Mouse (Mus musculus) urinary bladder, postnatal 14 days (tissue): ENCODE data around the gene Lrrk2.

ENCODE experiments used
- DNase-seq: peaks from one replicate; pipeline ENCODE4 v3.0.0; 2021; ENCODE audit warnings: low spot score

Gene Lrrk2

GRCm38 (mm10) chr15:91672645-91673568, at the start of gene Lrrk2:
Gene Lrrk2 (plus strand): TSS chr15:91673175.
- DNase-seq, result peak; percentile 87

GRCm38 (mm10) chr15:91624475-91624874, 48.5 kb upstream of the Lrrk2 start:
- no peak for DNase-seq

DNA sequence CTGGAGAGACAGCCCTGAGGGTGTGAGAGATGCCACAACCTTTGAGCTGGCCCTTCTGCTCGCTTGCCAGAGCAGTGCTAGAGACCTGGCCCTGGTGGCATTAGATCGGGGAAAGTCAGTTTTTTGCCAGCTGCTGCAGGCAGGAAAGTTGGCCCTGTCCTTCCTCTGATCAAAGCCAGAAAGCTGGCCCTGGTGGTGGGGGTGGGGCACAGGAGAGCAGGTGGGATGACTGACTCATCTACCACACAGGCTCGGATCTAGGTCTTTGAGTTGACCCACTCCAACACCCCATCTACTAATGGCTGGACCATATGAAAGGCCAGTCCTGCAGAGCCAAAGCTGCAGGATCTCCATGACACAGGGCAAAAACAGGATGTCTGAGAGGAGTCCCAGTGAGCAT, 43.8 kb upstream of the Lrrk2 start:
- DNase-seq, result no peak

DNA sequence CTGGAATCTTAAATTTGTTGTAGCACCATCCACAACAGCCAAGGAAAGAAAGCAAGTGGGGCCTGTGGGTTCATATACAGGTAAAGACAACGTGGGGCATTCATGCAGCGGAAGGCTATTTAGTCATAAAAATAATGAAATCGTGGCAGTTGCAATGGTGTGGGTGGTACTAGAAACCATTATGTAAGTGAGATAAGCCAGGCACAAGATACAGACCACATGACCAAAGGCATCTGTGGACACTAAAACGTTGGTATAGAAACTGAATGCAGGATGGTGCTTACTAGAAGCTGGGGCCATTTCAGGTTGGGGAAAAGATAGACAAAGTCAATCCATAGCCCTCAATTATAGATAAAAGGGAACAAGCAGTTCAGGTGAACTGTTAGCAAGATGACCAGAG, 40.5 kb upstream of the Lrrk2 start:
- DNase-seq, result no peak

DNA sequence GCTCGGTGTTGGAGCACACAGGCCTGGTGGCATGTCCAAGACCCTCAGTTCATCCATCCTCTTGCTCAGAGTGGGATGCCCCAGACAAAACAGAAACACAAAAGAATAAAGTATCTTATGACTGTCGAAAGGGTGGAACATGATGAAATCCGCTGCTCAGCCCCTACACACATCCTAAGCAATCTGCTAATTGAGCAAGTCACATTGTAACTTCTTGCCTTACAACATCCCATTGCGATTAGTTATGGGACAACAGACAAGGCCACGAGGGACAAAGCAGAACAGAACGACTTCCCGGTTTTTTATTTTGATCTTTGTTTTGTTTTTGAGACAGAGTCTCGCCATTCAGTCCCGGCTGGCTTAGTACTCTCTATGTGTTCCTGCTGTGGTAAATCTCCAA, 39.9 kb upstream of the Lrrk2 start:
- DNase-seq, result no peak

DNA sequence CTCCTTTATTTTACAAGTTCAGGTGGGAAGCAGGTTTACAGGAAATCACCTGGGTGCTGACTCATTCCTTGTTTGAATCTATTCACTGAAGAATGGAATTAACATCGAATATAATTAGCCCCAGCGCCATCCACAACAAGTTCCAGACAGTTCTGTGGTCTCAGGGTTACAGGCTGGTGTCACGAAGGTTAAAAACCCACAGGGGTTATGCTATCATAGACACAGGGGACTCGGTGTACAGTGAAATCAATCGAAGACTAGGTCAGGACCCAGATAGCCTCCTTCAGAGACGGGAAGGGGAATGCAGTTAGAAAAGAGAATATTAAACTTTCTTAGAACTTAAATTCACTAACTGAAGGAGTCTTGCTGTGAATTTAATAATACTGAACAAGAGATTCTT, 39.2 kb upstream of the Lrrk2 start:
- no peak for DNase-seq

DNA sequence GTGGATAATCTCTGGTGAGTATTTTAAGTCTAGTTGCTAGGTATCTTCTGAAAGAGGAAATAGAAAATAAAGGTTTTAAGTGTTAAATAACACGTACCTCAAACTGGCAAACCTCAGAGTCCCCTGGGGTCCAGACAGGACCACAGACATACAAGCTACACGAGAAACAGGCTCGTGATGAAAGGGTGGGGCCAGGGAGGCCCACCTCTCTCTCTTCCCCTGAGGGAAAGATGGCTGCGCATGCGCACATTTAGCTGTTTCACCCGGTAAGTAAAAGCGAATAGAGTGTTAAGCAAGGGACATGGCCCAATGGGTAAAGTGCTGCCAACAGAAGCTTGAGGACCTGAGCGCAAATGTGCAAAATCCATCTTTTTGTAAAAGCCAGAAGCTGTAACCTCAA, 38.7 kb upstream of the Lrrk2 start:
- no peak for DNase-seq

- DNase-seq, result no peak
These were observed 31.3 kb upstream of the Lrrk2 start for GRCm38 (mm10) chr15:91641631-91642030.

DNA sequence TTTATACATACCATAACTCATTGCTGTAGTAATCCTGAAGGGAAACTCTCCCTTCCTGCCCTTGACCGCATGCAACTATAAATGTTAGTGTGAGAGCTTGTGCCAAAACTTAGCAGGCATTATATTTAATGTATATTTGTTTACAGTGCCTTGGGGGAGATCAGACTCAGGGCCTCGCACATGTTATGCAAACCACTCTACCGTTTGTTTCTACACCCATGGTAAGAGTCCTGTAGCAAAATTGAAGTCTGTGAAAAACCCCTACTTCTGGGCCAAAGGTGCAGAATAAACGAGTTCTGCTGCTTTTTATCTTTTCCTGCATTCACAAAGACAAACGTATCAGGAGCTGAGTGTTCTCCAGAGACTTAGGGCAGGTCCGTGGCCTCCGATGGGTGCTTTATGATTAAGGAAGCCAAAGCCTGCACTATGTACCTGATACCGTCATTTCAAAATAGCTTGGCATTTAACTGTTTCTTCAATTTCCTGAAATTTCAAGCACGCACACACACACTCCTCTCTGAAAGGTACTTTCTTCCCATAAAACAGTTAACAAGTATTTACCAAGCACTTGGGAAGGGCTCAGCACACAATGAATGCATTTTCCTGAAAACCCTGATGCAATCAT, 30.2 kb upstream of the Lrrk2 start:
- DNase-seq, result peak; percentile 9

DNA sequence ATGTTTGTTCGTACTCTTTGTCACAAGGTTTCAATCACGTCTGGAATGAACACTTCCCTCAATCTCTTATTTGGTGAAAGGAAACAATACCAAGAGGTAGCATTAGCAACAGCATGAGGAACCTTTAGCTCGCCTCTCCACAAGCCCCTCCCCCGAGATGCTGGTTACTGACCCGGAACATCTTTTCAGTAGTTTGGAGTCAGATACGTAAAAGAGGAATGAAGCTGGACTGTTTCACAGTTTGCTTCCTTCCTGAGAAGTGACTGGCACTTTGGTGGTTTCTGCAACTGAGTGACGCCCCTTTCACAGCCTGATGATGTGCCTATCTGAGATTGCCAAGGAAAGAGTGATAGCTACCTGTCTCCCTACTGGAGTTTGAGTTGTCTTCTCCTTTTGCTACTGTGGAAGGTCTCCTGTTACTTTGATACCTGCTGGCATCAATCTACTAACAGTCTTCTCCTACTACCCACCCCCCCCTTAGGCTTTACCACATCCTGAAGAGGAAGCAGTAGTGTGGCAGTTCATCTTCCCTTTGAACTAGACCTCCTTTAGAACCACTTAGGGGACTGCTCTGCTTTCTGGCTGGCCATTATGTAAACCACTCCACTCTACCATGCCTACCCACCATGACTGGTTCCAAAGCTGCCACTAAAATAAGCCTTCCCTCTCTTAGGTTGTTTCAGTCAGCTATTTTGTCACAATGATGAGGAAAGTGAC, 29.2 kb upstream of the Lrrk2 start:
- DNase-seq, result no peak

GRCm38 (mm10) chr15:91650270-91650669, 22.7 kb upstream of the Lrrk2 start:
- no peak for DNase-seq

- no peak for DNase-seq
These were observed 21.5 kb upstream of the Lrrk2 start for GRCm38 (mm10) chr15:91651493-91651892.

DNA sequence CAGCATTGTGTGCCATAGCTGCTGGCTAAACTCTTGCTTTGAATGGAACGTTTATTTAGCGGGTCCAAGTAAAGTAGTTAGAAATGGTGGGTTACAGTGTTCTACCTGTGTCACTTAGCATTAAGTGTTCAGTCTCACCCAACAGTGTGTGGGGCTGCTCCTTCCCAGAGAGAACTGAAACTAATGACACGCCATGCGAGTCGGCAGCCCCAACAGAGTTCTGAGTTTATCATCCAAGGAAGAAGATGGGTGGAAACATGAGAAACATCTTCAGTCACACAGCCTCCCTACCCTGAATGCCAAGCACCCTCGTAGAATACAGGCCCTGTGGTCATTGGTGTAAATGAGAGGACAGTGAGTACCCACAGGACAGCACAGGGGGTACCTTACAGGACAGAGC, 14.7 kb upstream of the Lrrk2 start:
- no peak for DNase-seq

DNA sequence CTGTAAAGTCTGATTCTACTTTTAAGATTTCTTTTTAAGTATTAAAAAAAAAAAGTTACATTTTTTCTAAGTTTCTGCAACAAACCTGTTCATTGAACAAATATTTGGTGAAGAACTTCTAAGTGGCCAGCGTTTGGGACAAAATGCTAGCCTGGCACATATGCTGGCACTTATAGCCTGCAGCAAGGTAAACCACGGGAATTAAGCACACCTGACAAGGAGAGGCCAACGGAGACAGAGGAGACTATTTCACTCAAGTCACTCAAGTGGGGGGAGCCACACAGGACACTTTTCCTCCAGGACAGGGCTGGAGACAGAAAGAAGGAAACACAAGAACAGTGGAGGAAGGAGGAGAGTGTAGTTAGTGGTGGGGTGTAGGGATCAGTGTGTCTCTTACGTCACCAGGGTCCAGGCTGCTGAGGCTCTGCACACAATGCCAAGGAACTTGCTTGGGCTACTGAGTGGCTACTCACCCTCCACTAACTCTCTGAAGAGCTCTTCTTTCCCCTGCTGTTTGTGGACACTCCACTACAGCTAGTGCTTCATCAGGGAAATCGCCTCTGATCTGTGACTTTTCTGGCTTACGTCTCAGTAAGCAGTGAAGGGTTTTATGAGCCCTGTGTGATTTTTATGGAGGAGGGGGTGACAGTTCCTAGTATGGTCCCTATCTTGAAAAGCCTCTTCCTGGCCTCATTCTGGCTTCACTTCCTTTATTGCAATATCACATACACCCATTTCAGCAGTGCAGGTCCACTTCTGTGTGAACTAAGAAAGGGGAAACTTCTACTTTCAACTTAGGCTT, 12.5 kb upstream of the Lrrk2 start:
- no peak for DNase-seq

DNA sequence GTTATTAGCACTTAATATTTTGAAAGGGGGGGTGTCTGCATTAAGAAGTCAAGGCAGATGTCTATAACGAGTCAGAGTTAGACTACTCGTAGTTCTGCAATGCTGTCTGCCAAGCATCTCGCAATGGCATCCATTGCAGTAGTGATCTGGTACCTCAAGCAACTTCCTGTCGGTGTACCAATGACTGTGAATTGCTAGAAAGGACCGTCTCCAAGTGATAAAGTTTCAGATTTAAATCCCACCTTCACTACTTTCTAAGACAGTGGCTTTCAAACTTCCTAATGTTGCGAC, 12.0 kb upstream of the Lrrk2 start:
- DNase-seq, result no peak

- DNase-seq, result no peak
These were observed 8.3 kb upstream of the Lrrk2 start for GRCm38 (mm10) chr15:91664586-91665132.

- no peak for DNase-seq
These were observed 7.4 kb upstream of the Lrrk2 start for GRCm38 (mm10) chr15:91665530-91665929.

DNA sequence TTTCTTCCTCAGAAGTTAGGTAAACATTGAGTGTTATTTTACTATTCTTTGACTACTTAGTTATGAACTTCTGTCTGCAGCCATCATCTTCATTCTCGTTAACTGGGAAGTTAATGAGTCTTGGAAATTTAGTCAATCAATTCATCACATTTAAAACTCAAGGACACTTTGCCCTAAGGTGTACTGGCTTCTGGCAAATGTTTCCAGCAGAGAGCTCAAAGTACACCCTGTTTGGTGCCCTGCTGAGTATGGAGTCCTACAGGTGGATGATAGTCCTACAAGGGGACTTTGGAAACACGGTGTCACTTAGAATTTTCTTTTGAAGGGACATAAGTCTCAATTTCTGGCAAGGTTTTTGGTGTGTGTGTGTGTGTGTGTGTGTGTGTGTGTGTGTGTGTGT, 1.8 kb upstream of the Lrrk2 start:
- DNase-seq, result no peak

- DNase-seq, result no peak
These were observed 988 bp upstream of the Lrrk2 start for GRCm38 (mm10) chr15:91671987-91672386.

- DNase-seq, result no peak
These were observed 562 bp downstream of the Lrrk2 start for GRCm38 (mm10) chr15:91673569-91673905.

DNA sequence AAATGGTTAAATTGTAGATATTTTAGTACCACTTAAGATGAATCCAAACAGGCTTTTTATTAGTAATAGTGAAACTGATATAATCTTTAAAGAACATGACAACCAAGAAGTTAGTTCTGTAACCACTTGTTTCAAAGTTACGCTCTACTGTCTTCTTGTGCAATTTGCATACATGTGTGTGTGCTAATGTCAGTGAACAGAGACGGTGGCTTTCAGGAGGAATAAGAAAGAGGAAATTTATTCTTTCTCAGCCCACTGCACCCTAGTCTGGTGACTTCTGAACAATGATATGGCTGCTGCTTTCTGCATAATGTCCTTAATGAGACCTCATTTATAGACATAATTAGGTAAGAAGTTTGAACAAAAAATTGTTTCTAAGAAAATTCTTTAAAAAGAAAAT, 7.1 kb downstream of the Lrrk2 start:
- DNase-seq, result no peak

- no peak for DNase-seq
These were observed 13.0 kb downstream of the Lrrk2 start for GRCm38 (mm10) chr15:91685880-91686563.
